Mouse (Mus musculus) hindbrain, embryonic 16.5 days (tissue): ENCODE measurements around the gene Dlx6. TPM values are rescaled to one million over a fixed set of nuclear protein-coding genes. Genes with fewer than 3 reads are reported as not detected.

Source experiments
- ATAC-seq: fragments of 200-750 bp; cut with Nextera tagmentation; 2 replicates; pipeline ENCODE4 v1.8.0; 2017; ENCODE audit warnings: moderate TSS enrichment, moderate library complexity
- H3K27ac ChIP-seq: fragments of 300-500 bp; sonication (generic); 2 replicates; pipeline ENCODE4 v1.5.1; 2014; ENCODE audit warnings: low read depth, mild to moderate bottlenecking, control low read depth, low read length, moderate library complexity
- H3K27me3 ChIP-seq: fragments of 300-500 bp; sonication (generic); replicated peaks from 2 replicates; pipeline ENCODE4 v1.6.1; 2014; ENCODE audit warnings: low read length; ENCODE audit not compliant: control insufficient read depth, insufficient read depth
- H3K36me3 ChIP-seq: fragments of 300-500 bp; sonication (generic); 2 replicates; pipeline ENCODE4 v1.6.1; 2014; ENCODE audit warnings: mild to moderate bottlenecking, low read length, moderate library complexity, mixed read lengths; ENCODE audit not compliant: control insufficient read depth, insufficient read depth
- H3K4me1 ChIP-seq: fragments of 300-500 bp; sonication (generic); 2 replicates; pipeline ENCODE4 v1.6.1; 2014; ENCODE audit warnings: low read depth, low read length; ENCODE audit not compliant: control insufficient read depth, insufficient read depth
- H3K4me2 ChIP-seq: fragments of 300-500 bp; sonication (generic); 2 replicates; pipeline ENCODE4 v1.6.1; 2014; ENCODE audit warnings: mild to moderate bottlenecking, low read length, control low read depth, moderate library complexity
- H3K4me3 ChIP-seq: fragments of 300-500 bp; sonication (generic); 2 replicates; pipeline ENCODE4 v1.5.1; 2014; ENCODE audit warnings: mild to moderate bottlenecking, low read length, control low read depth, moderate library complexity
- H3K9ac ChIP-seq: fragments of 300-500 bp; sonication (generic); 2 replicates; pipeline ENCODE4 v1.6.1; 2014; ENCODE audit warnings: low read depth, mild to moderate bottlenecking, control low read depth, low read length, moderate library complexity
- H3K9me3 ChIP-seq: fragments of 300-500 bp; sonication (generic); 2 replicates; pipeline ENCODE4 v1.6.1; 2014; ENCODE audit warnings: mild to moderate bottlenecking, low read length, moderate library complexity; ENCODE audit not compliant: control insufficient read depth
- WGBS: fragments of 180-500 bp; shearing (Covaris S2); extraction: QIAGEN DNeasy Blood & Tissue Kit; methylation state at CpG from one replicate; pipeline ENCODE4 v1.1.7; 2014; 5-methylcytosine and 5-hydroxymethylcytosine counted together
- polyA plus RNA-seq: library from polyadenylated mRNA; unstranded; fragments of >200 nt; fragmentation: Nextera tagmentation; extraction: Ambion mirVana; gene quantifications from 2 replicates; pipeline ENCODE4 v1.2.1, GENCODE M21; 2015

Gene Dlx6
- polyA plus RNA-seq, 1 experiment from 2014 or later: not detected

DNA sequence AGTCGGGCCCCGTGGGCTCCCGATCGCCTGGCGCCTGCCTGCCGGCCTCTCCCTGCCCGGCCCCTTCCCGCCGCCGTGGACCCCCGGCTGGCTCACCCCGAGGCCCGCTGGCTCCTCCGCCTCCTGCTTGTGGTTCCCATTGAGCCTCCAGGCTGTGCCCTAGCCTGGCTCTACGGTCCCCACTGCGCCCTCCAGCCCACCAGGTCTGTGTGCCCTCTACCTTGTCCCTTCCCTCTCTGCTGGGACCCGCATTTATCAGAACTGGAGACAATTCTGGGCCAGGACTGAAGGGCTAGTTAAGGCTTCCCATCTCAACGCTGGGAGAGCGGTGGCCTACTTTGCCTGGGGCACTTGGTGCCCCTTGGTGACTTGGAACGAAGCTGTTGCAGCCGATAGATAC, 821 bp downstream of the Dlx6 start:
- no peak overlapping the region for H3K27ac ChIP-seq
- peaks cover 57% of the 10 kb centered on the region for H3K27me3 ChIP-seq
- no peaks in the 10 kb centered on the region for H3K9me3 ChIP-seq
- H3K4me2 ChIP-seq: peak overlapping the region; percentile 65
- peak overlapping the region; percentile 40 for H3K4me3 ChIP-seq
- H3K9ac ChIP-seq: no peak overlapping the region; the same call in 1 of the 2 replicates
- H3K36me3 ChIP-seq: no peaks in the 10 kb centered on the region
- 10% methylated on average over 8 of the region's 21 CpGs for WGBS
- peak; percentile 34; the same call in 1 of the 2 replicates for ATAC-seq
- H3K4me1 ChIP-seq: peaks cover 14% of the 10 kb centered on the region

DNA sequence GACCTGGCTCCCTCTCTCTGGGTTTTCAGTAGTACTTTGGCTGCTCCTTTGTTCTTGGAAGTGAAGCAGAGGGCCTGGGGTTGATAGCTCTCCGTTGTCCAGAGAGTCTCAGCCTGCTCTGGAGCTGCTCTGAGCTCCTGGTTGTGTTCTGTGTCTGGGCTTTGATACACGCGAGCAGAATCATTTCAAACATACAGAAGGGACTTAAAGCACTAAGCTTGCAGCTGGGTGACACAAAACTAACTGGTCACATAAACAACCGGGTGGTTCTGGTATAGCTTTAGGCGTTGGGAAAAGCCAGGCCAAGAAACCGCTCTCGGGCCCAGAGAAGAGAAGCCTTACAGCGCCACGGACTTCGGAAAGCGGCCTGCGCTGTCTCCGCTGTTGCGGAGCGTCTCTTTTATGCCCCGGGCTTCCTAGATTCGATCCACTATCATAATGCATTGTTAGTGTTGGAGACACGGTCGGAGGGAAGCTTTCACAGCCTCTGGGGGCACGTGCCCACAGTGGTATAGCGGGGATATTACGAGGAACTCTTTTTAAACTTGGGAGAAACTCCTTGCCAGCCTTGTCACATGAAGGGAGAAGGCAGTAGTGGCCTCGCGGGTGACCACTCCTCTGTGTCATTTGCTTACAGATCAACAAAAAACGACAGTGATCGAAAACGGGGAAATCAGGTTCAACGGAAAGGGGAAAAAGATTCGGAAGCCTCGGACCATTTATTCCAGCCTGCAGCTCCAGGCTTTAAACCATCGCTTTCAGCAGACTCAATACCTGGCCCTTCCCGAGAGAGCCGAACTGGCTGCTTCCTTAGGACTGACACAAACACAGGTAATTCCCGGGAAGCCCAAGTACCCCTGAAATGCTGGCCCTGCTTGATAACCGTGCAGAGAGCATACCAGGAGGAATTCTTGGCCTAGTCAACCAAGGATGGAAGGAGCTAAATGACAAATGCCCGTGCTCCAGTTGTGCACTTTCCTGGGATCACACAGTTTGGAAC, 1.6 kb downstream of the Dlx6 start:
- Histone ChIP-seq H3K4me1 (peaks cover 14% of the 10 kb centered on the region), H3K36me3 (no peaks in the 10 kb centered on the region), H3K27me3 (peaks cover 56% of the 10 kb centered on the region), H3K9ac (no peak overlapping the region), H3K27ac (no peak overlapping the region), H3K4me3 (no peak overlapping the region; the same call in 1 of the 2 replicates), H3K4me2 (no peak overlapping the region), H3K9me3 (no peaks in the 10 kb centered on the region)
- 2% methylated on average over 36 of the region's 36 CpGs for WGBS
- ATAC-seq: no peak

DNA sequence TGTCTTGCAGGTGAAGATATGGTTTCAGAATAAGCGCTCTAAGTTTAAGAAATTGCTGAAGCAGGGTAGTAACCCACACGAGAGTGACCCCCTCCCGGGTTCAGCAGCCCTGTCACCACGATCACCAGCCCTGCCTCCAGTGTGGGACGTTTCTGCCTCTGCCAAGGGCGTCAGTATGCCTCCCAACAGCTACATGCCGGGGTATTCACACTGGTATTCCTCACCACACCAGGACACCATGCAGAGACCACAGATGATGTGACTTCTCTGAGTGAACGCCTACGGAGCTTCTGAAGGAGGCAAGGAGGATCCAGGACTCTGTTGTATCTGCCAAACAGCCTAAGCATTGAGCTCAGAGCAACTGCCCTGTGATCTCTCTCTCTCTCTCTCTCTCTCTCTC, 3.9 kb downstream of the Dlx6 start:
- Histone ChIP-seq H3K4me2 (no peak overlapping the region), H3K36me3 (no peaks in the 10 kb centered on the region), H3K9ac (no peak overlapping the region), H3K4me1 (peaks cover 14% of the 10 kb centered on the region), H3K27ac (no peak overlapping the region), H3K4me3 (no peak overlapping the region), H3K9me3 (no peaks in the 10 kb centered on the region), H3K27me3 (peaks cover 69% of the 10 kb centered on the region)
- ATAC-seq: no peak
- WGBS: 3% methylated on average over 9 of the region's 9 CpGs

DNA sequence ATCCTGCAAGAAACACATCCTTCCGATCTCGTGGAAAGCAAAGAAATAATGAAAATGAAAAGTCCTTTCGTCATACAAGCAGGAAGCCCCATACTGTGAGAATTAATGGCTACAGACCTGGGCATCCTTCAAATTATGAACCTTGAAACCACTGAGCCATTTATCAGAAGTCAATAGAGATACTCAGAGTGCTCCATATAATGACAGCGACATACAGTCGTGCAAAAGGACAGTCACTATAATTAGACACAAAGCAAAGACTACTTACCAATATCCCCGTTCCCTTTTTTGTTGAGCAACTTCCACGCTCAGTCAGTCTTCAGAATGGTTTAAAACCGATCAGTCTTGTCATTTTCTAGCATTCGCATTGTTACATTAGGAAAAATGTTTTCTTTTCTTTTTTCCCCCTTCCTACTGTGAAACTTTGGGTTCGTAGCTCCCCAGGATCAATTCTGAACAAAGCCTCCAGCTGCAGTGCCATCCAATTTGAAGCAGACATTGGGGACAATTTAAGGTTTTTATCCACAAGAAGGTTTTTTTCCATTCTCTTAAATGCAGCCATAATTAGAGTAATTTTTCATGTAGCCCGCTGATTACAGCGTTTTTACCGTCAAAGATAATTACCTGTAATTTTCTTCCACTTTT, 6.0 kb downstream of the Dlx6 start:
- no peak overlapping the region for H3K4me2 ChIP-seq
- 4% methylated on average over 13 of the region's 13 CpGs for WGBS
- no peak overlapping the region for H3K4me3 ChIP-seq
- H3K27ac ChIP-seq: no peak overlapping the region
- H3K9me3 ChIP-seq: no peaks in the 10 kb centered on the region
- no peaks in the 10 kb centered on the region for H3K36me3 ChIP-seq
- no peak overlapping the region for H3K9ac ChIP-seq
- no peak for ATAC-seq
- H3K27me3 ChIP-seq: peaks cover 72% of the 10 kb centered on the region
- H3K4me1 ChIP-seq: no peaks in the 10 kb centered on the region

DNA sequence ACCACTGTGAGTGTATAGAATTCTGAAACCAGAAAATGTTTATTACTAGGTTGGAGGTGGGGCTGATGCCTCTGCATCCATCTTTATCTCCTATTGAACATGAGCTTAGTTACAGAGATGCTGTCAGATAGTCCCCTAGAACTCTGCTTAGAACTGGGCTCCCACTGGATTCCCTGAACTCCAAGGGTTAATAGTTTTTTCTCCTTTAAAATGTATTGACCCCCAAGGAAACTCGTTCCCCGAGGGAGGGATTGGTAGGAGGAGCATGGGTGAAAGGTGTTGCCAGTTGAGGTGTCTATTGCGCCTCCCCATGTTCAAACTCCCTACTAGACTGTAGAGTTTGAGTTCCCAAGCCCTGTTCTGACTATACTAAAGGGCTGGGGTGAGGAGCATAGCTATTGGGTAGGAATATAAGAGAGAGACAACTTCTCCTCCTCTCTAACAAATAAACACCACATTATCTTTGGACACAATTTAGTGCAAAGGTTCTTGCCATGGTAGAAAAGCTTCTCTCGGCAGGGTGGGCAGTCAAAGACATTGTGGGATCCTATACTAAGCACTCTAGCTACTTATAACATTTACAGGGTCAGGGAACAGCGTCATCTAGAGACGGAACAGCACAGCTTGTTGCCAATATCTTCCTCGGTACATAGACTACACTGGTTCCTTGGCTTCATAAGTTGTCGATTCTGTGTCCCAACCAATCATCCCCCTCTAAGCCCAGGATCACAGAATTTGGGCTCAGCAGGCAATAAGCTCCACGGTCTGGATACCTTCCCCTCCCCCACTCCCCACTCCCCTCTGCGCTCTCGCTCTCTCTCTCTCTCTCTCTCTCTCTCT, 7.0 kb downstream of the Dlx6 start:
- Histone ChIP-seq H3K36me3 (no peaks in the 10 kb centered on the region), H3K4me1 (no peaks in the 10 kb centered on the region), H3K27ac (no peak overlapping the region), H3K9ac (no peak overlapping the region), H3K9me3 (no peaks in the 10 kb centered on the region), H3K4me2 (no peak overlapping the region), H3K27me3 (peaks cover 71% of the 10 kb centered on the region), H3K4me3 (no peak overlapping the region)
- no peak for ATAC-seq
- whole genome bisulfite sequencing: under 1% methylated on average over 11 of the region's 11 CpGs

DNA sequence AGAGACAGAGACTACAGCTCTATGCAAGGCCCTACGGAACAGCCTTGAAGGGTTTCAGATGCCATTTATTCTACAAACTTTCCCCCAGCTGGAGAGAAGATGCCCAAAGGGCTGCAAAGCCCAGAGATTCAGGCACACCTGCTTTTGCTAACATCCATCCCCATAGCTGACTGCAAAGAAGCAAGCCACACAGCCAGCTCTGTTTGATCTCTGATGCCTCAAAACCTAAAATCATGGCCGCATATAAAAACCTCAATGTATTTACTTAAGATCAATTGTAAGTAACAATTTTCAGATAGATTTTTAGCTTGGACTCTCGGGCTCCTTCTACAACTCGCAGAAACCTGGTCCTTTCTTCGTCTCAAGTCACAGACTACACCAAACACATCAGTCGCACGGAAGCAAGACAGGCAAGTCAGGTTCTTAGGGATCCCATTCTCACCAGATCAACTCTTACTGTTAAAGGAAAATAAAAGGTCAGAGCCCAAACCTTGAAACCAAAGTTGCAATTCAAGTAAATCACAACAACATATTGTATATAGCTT, 7.8 kb downstream of the Dlx6 start:
- peaks cover 68% of the 10 kb centered on the region for H3K27me3 ChIP-seq
- whole genome bisulfite sequencing: 3% methylated on average over 7 of the region's 7 CpGs
- H3K27ac ChIP-seq: no peak overlapping the region
- no peaks in the 10 kb centered on the region for H3K36me3 ChIP-seq
- no peak overlapping the region for H3K4me2 ChIP-seq
- no peak for ATAC-seq
- no peaks in the 10 kb centered on the region for H3K9me3 ChIP-seq
- H3K4me3 ChIP-seq: no peak overlapping the region
- no peak overlapping the region for H3K9ac ChIP-seq
- H3K4me1 ChIP-seq: no peaks in the 10 kb centered on the region

DNA sequence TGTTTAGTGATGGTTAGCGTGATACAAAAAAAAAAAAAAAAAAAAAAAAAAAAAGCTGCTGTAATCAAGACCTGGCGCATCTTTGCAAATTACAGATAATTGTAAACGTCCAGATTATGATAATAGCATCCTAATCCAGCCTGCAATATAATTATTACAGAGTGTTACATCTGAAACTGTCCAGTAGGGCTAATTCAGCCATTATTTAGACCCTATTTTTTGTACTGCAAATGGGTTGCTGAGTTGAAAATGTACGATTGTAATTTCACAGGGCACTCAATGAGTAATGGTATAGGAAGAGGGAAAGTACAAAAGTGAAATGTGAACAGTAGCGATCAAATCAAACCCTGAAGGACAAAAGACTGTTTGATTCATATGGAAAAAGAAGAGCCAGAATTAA, 8.6 kb downstream of the Dlx6 start:
- H3K4me3 ChIP-seq: no peak overlapping the region
- no peak overlapping the region for H3K4me2 ChIP-seq
- 4% methylated on average over 5 of the region's 5 CpGs for WGBS
- H3K4me1 ChIP-seq: no peaks in the 10 kb centered on the region
- H3K9ac ChIP-seq: no peak overlapping the region
- H3K36me3 ChIP-seq: no peaks in the 10 kb centered on the region
- H3K9me3 ChIP-seq: no peaks in the 10 kb centered on the region
- ATAC-seq: no peak
- peaks cover 64% of the 10 kb centered on the region for H3K27me3 ChIP-seq
- H3K27ac ChIP-seq: no peak overlapping the region

DNA sequence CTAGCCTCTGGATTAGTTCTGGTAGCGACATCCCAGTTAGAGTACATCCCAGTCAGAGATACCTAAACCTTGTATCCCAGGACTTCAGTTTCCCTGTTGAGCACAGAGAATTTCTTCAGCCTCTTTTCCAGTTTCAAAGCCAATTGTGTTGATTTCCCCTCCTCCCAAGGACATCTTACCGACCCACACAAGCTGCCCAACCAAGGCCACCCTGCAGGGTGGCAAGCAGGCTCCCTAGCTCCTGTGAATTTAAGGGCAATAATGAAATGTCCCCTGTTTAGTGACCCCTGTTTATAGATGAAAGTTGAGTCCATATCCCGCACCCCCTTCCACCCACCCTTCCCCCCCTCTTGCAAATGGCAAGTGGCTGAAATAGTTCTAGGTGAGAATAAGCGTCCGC, 9.7 kb downstream of the Dlx6 start:
- H3K4me3 ChIP-seq: no peak overlapping the region

More for the DNA sequence above, 9.7 kb downstream of the Dlx6 start:
- no peak for ATAC-seq
- Histone ChIP-seq H3K4me1 (no peaks in the 10 kb centered on the region), H3K4me2 (no peak overlapping the region), H3K27me3 (peaks cover 63% of the 10 kb centered on the region), H3K27ac (no peak overlapping the region), H3K9ac (no peak overlapping the region), H3K9me3 (no peaks in the 10 kb centered on the region), H3K36me3 (no peaks in the 10 kb centered on the region)
- WGBS: 1% methylated on average over 5 of the region's 5 CpGs
